In the genomic region with DNA sequence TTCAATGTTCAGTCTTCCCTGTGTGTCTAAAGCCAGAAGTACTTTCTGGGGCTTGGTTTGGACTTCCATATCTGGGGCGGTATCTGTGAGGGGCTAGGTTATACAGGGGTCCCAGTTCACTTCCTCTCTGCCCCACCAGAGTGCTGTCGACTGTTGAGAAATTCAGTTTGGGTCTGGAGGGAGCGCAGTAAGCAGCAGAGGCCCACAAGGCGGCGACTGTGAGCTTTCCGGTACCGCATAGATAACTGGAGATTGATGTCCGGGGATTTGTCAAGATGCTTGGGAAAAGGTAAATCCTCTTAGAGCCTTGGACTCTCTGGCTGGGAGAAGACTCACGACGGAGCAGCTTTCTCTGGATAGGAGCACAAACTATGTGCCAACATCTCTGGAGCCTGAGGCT, we compare ENCODE assay signal across 13 mouse cellular contexts. TPM values are rescaled to one million over a fixed set of nuclear protein-coding genes. Genes with fewer than 3 reads are reported as not detected.
DNase-seq lines count a peak whose midpoint lies in the region; ATAC-seq and TF ChIP-seq lines count a peak whose summit lies in the region.
"Had no signal": no experiment of that assay in that cellular context is flagged by ENCODE, and none has a peak within 500 bp of the region (broad histone marks: within the 10 kb centered on the region; RNA-seq: fewer than 3 reads in every experiment).

No protein-coding gene starts in this region.

- H3K9ac ChIP-seq in lung, embryonic 14.5 days: no peak overlapping the region
- H3K9ac ChIP-seq: embryonic facial prominence, embryonic 12.5 days; hindbrain, embryonic 15.5 days; neural tube, embryonic 13.5 days had no signal

- H3K36me3 ChIP-seq in lung, embryonic 14.5 days (ENCODE audit: insufficient read depth): no peaks in the 10 kb centered on the region
- H3K36me3 ChIP-seq: embryonic facial prominence, embryonic 12.5 days; hindbrain, embryonic 15.5 days; neural tube, embryonic 13.5 days had no signal

- no peak for ATAC-seq in lung, embryonic 14.5 days (ENCODE audit: insufficient read depth)

- no peak overlapping the region for H3K27ac ChIP-seq in gastrocnemius, adult 2 months
- no peak overlapping the region for H3K27ac ChIP-seq in lung, embryonic 14.5 days (ENCODE audit: low read depth)
- H3K27ac ChIP-seq in bone marrow macrophage, adult 2 months (ENCODE audit: insufficient read depth, low read depth, low read length): no peak overlapping the region
- H3K27ac ChIP-seq: embryonic facial prominence, embryonic 12.5 days; hindbrain, embryonic 15.5 days; neural tube, embryonic 13.5 days had no signal

- H3K4me1 ChIP-seq in lung, embryonic 14.5 days (ENCODE audit: insufficient read depth): no peaks in the 10 kb centered on the region
- H3K4me1 ChIP-seq in bone marrow macrophage, adult 2 months (ENCODE audit: control insufficient read depth, insufficient read depth, low read length): no peaks in the 10 kb centered on the region; the same call in 1 of the 2 replicates
- H3K4me1 ChIP-seq: hindbrain, embryonic 15.5 days; neural tube, embryonic 13.5 days had no signal

- intact Hi-C loops in gastrocnemius, adult 2 months (cut with DNase I): no loop called here

- TF ChIP-seq POLR2A in bone marrow macrophage, adult 2 months (IDR thresholded peaks at IDR 0.05; ENCODE audit: borderline replicate concordance, low read depth, low read length): no peak

- peak; percentile 16; the same call in 1 of the 2 replicates for TF ChIP-seq CTCF in gastrocnemius, adult 2 months (IDR thresholded peaks at IDR 0.05)
- peak; percentile 44 for TF ChIP-seq CTCF in lung, embryonic 14.5 days (IDR thresholded peaks at IDR 0.05; ENCODE audit: low read depth)
- 0 out of 2 replicates have a peak, but pooled peaks have one; percentile 7 for TF ChIP-seq CTCF in bone marrow macrophage, adult 2 months (IDR thresholded peaks at IDR 0.05; ENCODE audit: low read depth, low read length)

- H3K9me3 ChIP-seq in lung, embryonic 14.5 days (ENCODE audit: low read depth, low read length): no peaks in the 10 kb centered on the region
- H3K9me3 ChIP-seq: embryonic facial prominence, embryonic 12.5 days; hindbrain, embryonic 15.5 days; neural tube, embryonic 13.5 days had no signal

- DNase-seq in gastrocnemius, adult 2 months: no peak
- no peak for DNase-seq in gastrocnemius, adult 18-20 months (ENCODE audit: low spot score)
- DNase-seq in lung, embryonic 14.5 days: peak; percentile 49
- no peak for DNase-seq in lung, postnatal 4 days
- peak; percentile 73 for DNase-seq in retina, embryonic 14.5 days (ENCODE audit: low spot score)
- DNase-seq in adipocyte (ENCODE audit: low spot score): no peak
- DNase-seq in layer of hippocampus, adult 9-11 months: no peak
- DNase-seq: adrenal gland, adult 2 months; lung, postnatal 14 days had no signal

- 0 out of 2 replicates have a peak, but pooled peaks cover 8% of the 10 kb centered on the region for H3K27me3 ChIP-seq in lung, embryonic 14.5 days (ENCODE audit: insufficient read depth, low read length)
- H3K27me3 ChIP-seq: embryonic facial prominence, embryonic 12.5 days; hindbrain, embryonic 15.5 days had no signal

- H3K4me2 ChIP-seq in lung, embryonic 14.5 days: no peak overlapping the region
- H3K4me2 ChIP-seq: embryonic facial prominence, embryonic 12.5 days; hindbrain, embryonic 15.5 days; neural tube, embryonic 13.5 days had no signal

- no peak overlapping the region for H3K4me3 ChIP-seq in gastrocnemius, adult 2 months
- no peak overlapping the region for H3K4me3 ChIP-seq in lung, embryonic 14.5 days (ENCODE audit: low read depth, low read length)
- no peak overlapping the region for H3K4me3 ChIP-seq in bone marrow macrophage, adult 2 months (ENCODE audit: insufficient read depth, low read length)
- H3K4me3 ChIP-seq: embryonic facial prominence, embryonic 12.5 days; hindbrain, embryonic 15.5 days; neural tube, embryonic 13.5 days had no signal

- WGBS in lung, embryonic 14.5 days: 31% methylated on average over 10 of the region's 10 CpGs

RNA-seq across cellular contexts. Expression of gene Gsto2, which starts 6.2 kb away (rescaled TPM):
- under 1 TPM; 0.51 to 0.73 TPM for total RNA-seq in gastrocnemius, adult 2 months (2021)
- total RNA-seq in gastrocnemius, adult 18-20 months (2021): under 1 TPM; 0.25 to 0.66 TPM
- polyA plus RNA-seq in lung, embryonic 14.5 days (2014; fragmentation: Nextera tagmentation; extraction: Ambion mirVana): 0.72 and 1.4 TPM in 2 replicates
- 0.71 and 0.97 TPM in 2 replicates for polyA plus RNA-seq in bone marrow macrophage, adult 2 months (2012; ENCODE audit: insufficient read depth, insufficient read length, missing spikeins)

RNA-seq across cellular contexts. Expression of gene Gsto1, which starts 16.7 kb away (rescaled TPM):
- 10 to 100 TPM; 43.7 to 70.1 TPM for total RNA-seq in gastrocnemius, adult 2 months (2021)
- total RNA-seq in gastrocnemius, adult 18-20 months (2021): 10 to 100 TPM; 56.6 to 57.8 TPM
- polyA plus RNA-seq in lung, embryonic 14.5 days (2014; fragmentation: Nextera tagmentation; extraction: Ambion mirVana): 80.5 and 80.6 TPM in 2 replicates
- polyA plus RNA-seq in bone marrow macrophage, adult 2 months (2012; ENCODE audit: insufficient read depth, insufficient read length, missing spikeins): 137 and 156 TPM in 2 replicates

RNA-seq across cellular contexts. Expression of gene Cfap43, which starts 47.6 kb away (rescaled TPM):
- total RNA-seq in gastrocnemius, adult 2 months (2021): under 1 TPM in 1 of 2 experiments, not detected in 1; 0.11 TPM
- total RNA-seq in gastrocnemius, adult 18-20 months (2021): not detected
- 0.14 and 0.15 TPM in 2 replicates for polyA plus RNA-seq in lung, embryonic 14.5 days (2014; fragmentation: Nextera tagmentation; extraction: Ambion mirVana)
- 0.25 TPM in 1 of 2 replicates, not detected in the other for polyA plus RNA-seq in bone marrow macrophage, adult 2 months (2012; ENCODE audit: insufficient read depth, insufficient read length, missing spikeins)
- total RNA-seq: adrenal gland, adult 2 months had no signal
- polyA plus RNA-seq: adrenal gland, adult 2 months had no signal

RNA-seq across cellular contexts. Expression of gene Itprip, which starts 47.6 kb away (rescaled TPM):
- total RNA-seq in gastrocnemius, adult 2 months (2021): under 1 TPM; 0.75 to 0.99 TPM
- total RNA-seq in gastrocnemius, adult 18-20 months (2021): under 1 TPM; 0.50 to 0.90 TPM
- polyA plus RNA-seq in lung, embryonic 14.5 days (2014; fragmentation: Nextera tagmentation; extraction: Ambion mirVana): 14.7 and 15.2 TPM in 2 replicates
- polyA plus RNA-seq in bone marrow macrophage, adult 2 months (2012; ENCODE audit: insufficient read depth, insufficient read length, missing spikeins): 7.9 and 8.3 TPM in 2 replicates

Comparison
In these comparisons a context has a peak if more than half of its experiments do, and no peak if none do; other contexts are left out.
1. DNase-seq: peak in lung, embryonic 14.5 days (single experiment) and retina, embryonic 14.5 days (single experiment); none in gastrocnemius, adult 2 months (single experiment), gastrocnemius, adult 18-20 months (single experiment), lung, postnatal 4 days (0 of 2), adipocyte (single experiment) and layer of hippocampus, adult 9-11 months (single experiment).
2. Peak in every context shown above with its lines, with median percentiles within 50 percentile points of each other: CTCF ChIP-seq.